Mouse (Mus musculus) cortical plate, adult 2 months (tissue): ENCODE measurements at regions not wholly inside any gene's neighbourhood (a gene's known extent, or its start where the extent isn't known, plus 50 kb on each side); places are given as distances from the start of the nearest gene placed in this dataset.

Experiments used
- CTCF ChIP-seq: fragments of 200-500 bp; IDR thresholded peaks from 2 replicates; pipeline ENCODE4 v1.5.1; 2011; ENCODE audit warnings: mild to moderate bottlenecking, control low read depth, low read length; ENCODE audit not compliant: insufficient read depth; ENCODE audit errors: extremely low read depth
- POLR2A ChIP-seq: fragments of 200-500 bp; IDR thresholded peaks from 2 replicates; pipeline ENCODE4 v1.6.1; 2011; ENCODE audit warnings: mild to moderate bottlenecking, low read length, control low read depth; ENCODE audit not compliant: insufficient read depth; ENCODE audit errors: extremely low read depth

- TF ChIP-seq CTCF (no peak), POLR2A (no peak)
These were observed 72.5 kb upstream of the Jade1 start for GRCm38 (mm10) chr3:41482881-41483494.
